Mouse (Mus musculus): ENCODE measurements around the gene Lmntd2. TPM values are rescaled to one million over a fixed set of nuclear protein-coding genes. Genes with fewer than 3 reads are reported as not detected.

Lmntd2 gene
- polyA plus RNA-seq, 1 experiment from 2014 or later = 3.4 TPM

DNA sequence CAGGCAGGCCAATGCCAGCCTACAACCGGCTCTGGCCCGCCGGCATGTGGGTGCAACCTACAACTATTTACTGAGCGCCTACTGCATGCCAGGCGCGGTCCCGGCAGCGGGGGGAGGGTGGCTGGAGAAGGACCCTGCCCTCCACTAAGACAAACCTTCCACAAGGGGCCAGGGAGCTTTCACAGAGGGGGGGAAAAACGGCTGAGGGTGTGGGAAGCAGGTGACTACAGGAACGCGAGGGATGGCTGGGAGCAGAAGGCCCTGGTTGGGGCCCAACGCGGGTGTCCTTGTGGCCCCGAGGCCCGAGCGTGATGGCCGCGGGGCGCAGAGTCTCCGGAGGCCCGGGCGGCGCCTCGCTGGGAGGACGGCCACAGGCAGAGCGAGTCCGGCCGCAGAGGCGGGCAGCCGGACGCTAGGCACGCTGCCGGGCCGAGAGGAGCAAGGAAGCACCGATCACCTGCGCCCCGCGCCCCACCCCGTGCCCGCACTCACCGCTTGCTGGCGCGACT lies 20.5 kb downstream of the Lmntd2 start:
- no peaks in the 10 kb centered on the region for H3K27me3 ChIP-seq (ENCODE audit: poor library complexity, severe bottlenecking)
- under 1% methylated on average over 41 of the region's 43 CpGs for WGBS
- no peaks in the 10 kb centered on the region for H3K9me3 ChIP-seq
- peak overlapping the region; percentile 92 for H3K4me3 ChIP-seq
- peaks cover 46% of the 10 kb centered on the region for H3K36me3 ChIP-seq (replicated peaks)
- peak overlapping the region; percentile 94 for H3K27ac ChIP-seq
- H3K4me1 ChIP-seq = peaks cover 51% of the 10 kb centered on the region
- DNase-seq (ENCODE audit: extremely low spot score, low spot score) = peak; percentile 69

DNA sequence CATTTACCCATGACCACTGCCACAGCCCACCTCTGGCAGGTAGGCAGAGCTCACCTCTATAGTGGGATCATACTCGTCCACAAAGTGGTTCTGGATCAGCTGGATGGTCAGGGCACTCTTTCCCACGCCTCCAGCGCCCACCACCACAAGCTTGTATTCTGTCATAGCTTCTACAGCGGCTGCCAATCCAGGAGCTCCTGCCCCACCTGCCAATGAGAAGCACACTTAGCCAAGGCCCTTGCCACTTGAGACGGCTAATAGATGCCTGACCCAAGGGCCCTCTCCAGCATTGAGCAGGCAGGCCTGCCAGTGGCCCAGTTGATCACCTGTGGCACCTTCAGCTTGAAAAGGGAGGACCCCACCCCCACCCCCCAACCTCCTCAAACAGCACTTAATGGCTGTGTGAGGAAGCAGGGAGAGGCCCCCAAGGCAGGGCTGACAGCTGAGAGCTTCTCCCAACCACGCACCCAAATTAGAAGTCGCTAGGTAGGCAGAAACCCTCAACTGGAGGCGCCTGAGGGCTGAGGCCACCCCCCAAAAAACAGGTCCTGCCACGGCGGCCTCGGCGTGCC lies 21.0 kb downstream of the Lmntd2 start:
- Histone ChIP-seq H3K4me3 (peak overlapping the region; percentile 92), H3K9me3 (no peaks in the 10 kb centered on the region), H3K4me1 (peaks cover 51% of the 10 kb centered on the region), H3K27me3 (ENCODE audit: poor library complexity, severe bottlenecking) (no peaks in the 10 kb centered on the region), H3K36me3 (replicated peaks) (peaks cover 46% of the 10 kb centered on the region), H3K27ac (peak overlapping the region; percentile 94)
- DNase-seq (ENCODE audit: extremely low spot score, low spot score) = no peak
- WGBS = 30% methylated on average over 12 of the region's 12 CpGs

DNA sequence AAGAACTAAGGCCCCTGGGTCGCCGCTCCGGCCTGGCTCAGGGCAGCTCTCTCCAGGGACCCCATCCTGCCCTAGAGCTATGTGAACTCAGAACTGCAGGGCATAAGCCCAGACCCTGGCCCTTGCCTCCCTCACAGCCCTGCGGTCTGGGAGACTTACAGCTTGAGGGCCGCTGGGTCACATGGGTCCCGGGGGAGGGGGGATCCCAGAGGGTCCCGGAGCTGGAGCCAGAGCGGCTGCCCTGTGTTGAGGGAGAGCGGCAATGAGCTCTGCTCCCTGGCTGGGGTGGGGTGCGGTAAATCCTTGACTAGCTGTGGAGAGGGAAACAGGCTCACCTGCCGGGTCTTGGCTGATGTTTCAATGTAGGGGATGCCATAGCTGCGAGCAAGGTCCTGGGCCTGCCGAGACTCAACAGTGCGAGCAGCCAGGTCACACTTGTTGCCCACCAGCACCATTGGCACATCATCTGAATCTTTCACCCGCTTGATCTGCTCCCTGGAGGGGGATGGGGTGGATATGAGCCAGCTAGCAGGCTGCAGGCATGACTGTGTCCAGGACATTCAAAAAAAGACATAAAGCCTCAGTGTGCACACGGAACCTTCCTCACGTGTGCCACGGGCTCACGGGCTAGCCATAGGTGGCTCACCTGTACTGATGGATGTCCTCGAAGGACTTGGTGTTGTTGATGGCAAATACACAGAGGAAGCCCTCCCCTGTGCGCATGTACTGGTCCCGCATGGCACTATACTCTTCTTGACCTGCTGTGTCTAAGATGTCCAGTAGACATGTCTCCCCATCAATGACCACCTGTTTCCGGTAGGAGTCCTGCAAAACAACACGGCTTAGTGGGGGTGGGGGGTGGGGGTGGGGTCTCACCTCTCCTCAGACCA lies 21.8 kb downstream of the Lmntd2 start:
- peak overlapping the region; percentile 92 for H3K4me3 ChIP-seq
- DNase-seq (ENCODE audit: extremely low spot score, low spot score) = no peak
- WGBS = 91% methylated on average over 24 of the region's 24 CpGs

GRCm38 (mm10) chr7:141191036-141191435 lies 22.8 kb downstream of the Lmntd2 start:
- WGBS = 92% methylated on average over 14 of the region's 14 CpGs
- no peak for DNase-seq (ENCODE audit: extremely low spot score, low spot score)
- Histone ChIP-seq H3K27me3 (ENCODE audit: poor library complexity, severe bottlenecking) (no peaks in the 10 kb centered on the region), H3K27ac (no peak overlapping the region), H3K4me3 (no peak overlapping the region), H3K4me1 (peaks cover 44% of the 10 kb centered on the region), H3K36me3 (replicated peaks) (peaks cover 41% of the 10 kb centered on the region), H3K9me3 (no peaks in the 10 kb centered on the region)

More for the DNA sequence above, 21.8 kb downstream of the Lmntd2 start:
- Histone ChIP-seq H3K4me1 (peaks cover 48% of the 10 kb centered on the region), H3K27me3 (ENCODE audit: poor library complexity, severe bottlenecking) (no peaks in the 10 kb centered on the region), H3K9me3 (no peaks in the 10 kb centered on the region), H3K27ac (peak overlapping the region; percentile 94; the same call in 1 of the 2 replicates), H3K36me3 (replicated peaks) (peaks cover 41% of the 10 kb centered on the region)

- WGBS = 86% methylated on average over 3 of the region's 3 CpGs
- Histone ChIP-seq H3K27me3 (ENCODE audit: poor library complexity, severe bottlenecking) (no peaks in the 10 kb centered on the region), H3K4me3 (no peak overlapping the region), H3K9me3 (no peaks in the 10 kb centered on the region), H3K4me1 (peaks cover 35% of the 10 kb centered on the region), H3K27ac (no peak overlapping the region), H3K36me3 (replicated peaks) (peaks cover 41% of the 10 kb centered on the region)
- no peak for DNase-seq (ENCODE audit: extremely low spot score, low spot score)
Observed at GRCm38 (mm10) chr7:141190220-141190619, 23.7 kb downstream of the Lmntd2 start.

DNA sequence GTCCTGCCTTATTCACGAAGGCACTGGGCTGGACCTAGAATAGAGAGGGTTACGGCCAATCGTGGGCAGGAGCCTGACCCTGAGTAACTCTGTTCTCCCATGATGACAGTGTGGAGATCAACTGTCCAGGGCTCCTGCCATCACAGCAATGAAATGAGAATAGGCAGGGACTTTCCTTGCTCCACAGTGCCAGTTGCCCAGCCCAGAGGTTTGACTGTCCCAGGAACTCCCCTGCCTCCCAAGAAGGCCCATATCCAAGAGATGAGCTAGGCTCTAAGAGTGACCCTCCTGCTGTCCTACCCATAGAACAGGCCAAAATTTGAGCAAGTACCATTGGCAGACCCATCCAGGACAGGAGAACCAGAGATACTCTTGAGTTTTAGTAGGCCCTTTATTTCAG lies 25.1 kb downstream of the Lmntd2 start:
- Histone ChIP-seq H3K4me1 (peaks cover 26% of the 10 kb centered on the region), H3K27ac (no peak overlapping the region), H3K27me3 (ENCODE audit: poor library complexity, severe bottlenecking) (no peaks in the 10 kb centered on the region), H3K4me3 (no peak overlapping the region), H3K9me3 (no peaks in the 10 kb centered on the region), H3K36me3 (replicated peaks) (peaks cover 41% of the 10 kb centered on the region)
- no peak for DNase-seq (ENCODE audit: extremely low spot score, low spot score)
- 92% methylated on average over 3 of the region's 3 CpGs for WGBS

- no peak for DNase-seq (ENCODE audit: extremely low spot score, low spot score)
- Histone ChIP-seq H3K4me3 (no peak overlapping the region), H3K27me3 (ENCODE audit: poor library complexity, severe bottlenecking) (no peaks in the 10 kb centered on the region), H3K4me1 (peaks cover 22% of the 10 kb centered on the region), H3K9me3 (no peaks in the 10 kb centered on the region), H3K36me3 (replicated peaks) (peaks cover 41% of the 10 kb centered on the region), H3K27ac (no peak overlapping the region)
- WGBS = 88% methylated on average over 3 of the region's 3 CpGs
Observed at GRCm38 (mm10) chr7:141188194-141188593, 25.7 kb downstream of the Lmntd2 start.

- H3K4me3 ChIP-seq = peak overlapping the region; percentile 7; the same call in 1 of the 2 replicates
- no peaks in the 10 kb centered on the region for H3K9me3 ChIP-seq
- H3K4me1 ChIP-seq = peaks cover 22% of the 10 kb centered on the region
- H3K27me3 ChIP-seq (ENCODE audit: poor library complexity, severe bottlenecking) = no peaks in the 10 kb centered on the region; the same call in none of the 2 replicates
- DNase-seq (ENCODE audit: extremely low spot score, low spot score) = peak; percentile 88
- WGBS = 3% methylated on average over 8 of the region's 8 CpGs
- H3K36me3 ChIP-seq (replicated peaks) = no peaks in the 10 kb centered on the region
- no peak overlapping the region for H3K27ac ChIP-seq
Observed at GRCm38 (mm10) chr7:141176173-141176572, 37.7 kb downstream of the Lmntd2 start.

DNA sequence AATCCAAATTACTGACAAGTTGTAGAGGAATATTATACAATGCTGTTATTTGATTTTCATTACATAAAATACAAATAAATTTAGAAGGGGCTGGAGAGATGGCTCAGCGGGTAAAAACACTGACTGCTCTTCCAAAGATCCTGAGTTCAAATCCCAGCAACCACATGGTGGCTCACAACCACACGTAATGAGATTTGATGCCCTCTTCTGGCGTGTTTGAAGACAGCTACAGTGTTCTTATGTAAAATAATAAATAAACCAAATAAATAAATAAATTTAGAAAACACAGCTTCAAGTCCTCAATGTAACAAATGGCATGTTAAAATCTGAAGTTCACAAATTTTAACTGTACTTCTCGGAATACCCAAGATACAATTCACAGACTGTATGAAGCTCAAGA lies 38.8 kb downstream of the Lmntd2 start:
- WGBS = 82% methylated on average over 4 of the region's 4 CpGs
- DNase-seq (ENCODE audit: extremely low spot score, low spot score) = no peak
- Histone ChIP-seq H3K27me3 (ENCODE audit: poor library complexity, severe bottlenecking) (no peaks in the 10 kb centered on the region; the same call in none of the 2 replicates), H3K27ac (no peak overlapping the region), H3K36me3 (replicated peaks) (no peaks in the 10 kb centered on the region), H3K4me3 (no peak overlapping the region), H3K4me1 (peaks cover 22% of the 10 kb centered on the region), H3K9me3 (no peaks in the 10 kb centered on the region)

DNA sequence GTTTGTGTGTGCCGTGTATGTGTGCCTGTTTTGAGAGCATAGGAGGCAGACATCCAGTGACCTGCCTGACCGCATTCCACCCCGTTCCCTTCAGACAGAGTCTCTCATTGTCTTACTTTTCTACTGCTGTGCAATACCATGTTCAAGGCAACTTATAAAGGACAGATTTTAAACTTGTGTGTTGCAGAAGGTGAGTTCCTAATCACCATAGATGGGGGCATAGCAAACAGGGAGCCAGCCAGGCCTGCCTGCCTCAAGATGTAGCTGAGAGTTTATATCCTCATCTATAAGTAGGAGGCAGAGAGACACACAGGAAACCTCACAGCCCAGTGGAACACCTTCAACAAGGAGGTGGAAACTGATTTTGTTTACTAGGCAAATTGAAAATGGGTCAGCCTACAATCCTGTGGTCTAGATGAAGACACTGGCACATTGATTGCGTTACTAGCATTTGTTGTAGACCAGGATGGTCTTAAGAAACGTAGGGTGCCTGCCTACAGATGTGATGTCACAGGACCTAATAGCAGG lies 40.5 kb downstream of the Lmntd2 start:
- peaks cover 9% of the 10 kb centered on the region for H3K27me3 ChIP-seq (ENCODE audit: poor library complexity, severe bottlenecking)
- H3K27ac ChIP-seq = peak overlapping the region; percentile 93
- WGBS = 90% methylated on average over 5 of the region's 5 CpGs
- peaks cover 30% of the 10 kb centered on the region for H3K4me1 ChIP-seq
- DNase-seq (ENCODE audit: extremely low spot score, low spot score) = no peak
- H3K36me3 ChIP-seq (replicated peaks) = no peaks in the 10 kb centered on the region
- no peaks in the 10 kb centered on the region for H3K9me3 ChIP-seq
- peak overlapping the region; percentile 59 for H3K4me3 ChIP-seq

DNA sequence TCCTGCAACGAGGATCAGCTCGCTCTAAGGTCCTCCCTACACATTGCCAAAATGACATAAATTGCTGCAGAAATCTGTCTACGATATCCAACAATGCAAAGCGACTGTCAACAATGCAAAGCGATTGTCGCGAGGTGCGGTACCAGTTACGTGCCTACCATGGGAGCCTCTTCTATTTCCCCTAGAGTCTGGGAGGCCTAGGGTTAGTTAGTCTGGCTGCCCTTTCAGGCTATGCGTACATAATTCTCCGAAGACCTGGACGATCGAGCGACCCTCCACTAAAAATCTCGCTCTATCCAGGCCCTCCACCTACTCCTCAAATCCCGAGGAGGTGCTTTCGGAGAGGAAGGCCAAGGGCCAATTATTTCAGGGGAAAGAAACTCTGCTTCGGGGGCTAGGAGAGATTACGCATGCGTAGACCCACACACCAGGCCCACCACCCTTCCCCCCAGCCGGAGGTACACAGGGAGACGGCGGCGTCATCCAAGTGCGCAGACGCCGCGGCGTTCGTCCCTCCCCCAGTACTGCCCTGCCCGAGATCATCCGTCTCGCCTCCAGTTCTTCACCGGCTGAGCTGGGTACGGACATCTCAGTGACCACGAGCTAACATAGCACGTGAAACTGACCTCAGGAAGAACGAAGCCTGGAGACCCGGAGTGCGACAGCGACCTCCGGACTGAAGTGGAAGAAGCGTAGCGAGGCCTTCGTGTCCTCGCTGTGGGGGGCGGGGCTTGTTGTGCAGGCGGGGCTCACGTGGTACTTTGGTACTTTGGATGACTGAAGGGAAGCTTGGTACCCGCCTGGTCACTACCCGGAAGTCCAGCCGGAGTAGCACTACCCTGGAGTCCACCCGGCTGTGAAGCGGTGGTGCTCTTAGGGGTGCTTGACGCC lies 41.5 kb downstream of the Lmntd2 start, which contains the start of gene Rnh1:
Gene Rnh1, minus strand, starts transcription at position 742 of the 891 bp plus-strand sequence.
- H3K4me1 ChIP-seq = peaks cover 40% of the 10 kb centered on the region
- peaks cover 9% of the 10 kb centered on the region for H3K27me3 ChIP-seq (ENCODE audit: poor library complexity, severe bottlenecking)
- peak within 1 kb of the TSS; percentile 93 for H3K27ac ChIP-seq
- peak; percentile 93 for DNase-seq (ENCODE audit: extremely low spot score, low spot score)
- H3K36me3 ChIP-seq (replicated peaks) = no peaks in the 10 kb centered on the region
- peak within 1 kb of the TSS; percentile 59 for H3K4me3 ChIP-seq
- no peaks in the 10 kb centered on the region for H3K9me3 ChIP-seq
- 4% methylated on average over 55 of the region's 55 CpGs for WGBS

GRCm38 (mm10) chr7:141169866-141170265 lies 44.0 kb downstream of the Lmntd2 start:
- no peak for DNase-seq (ENCODE audit: extremely low spot score, low spot score)
- H3K9me3 ChIP-seq = no peaks in the 10 kb centered on the region
- H3K27me3 ChIP-seq (ENCODE audit: poor library complexity, severe bottlenecking) = 0 out of 2 replicates have a peak, but pooled peaks cover 9% of the 10 kb centered on the region

More at GRCm38 (mm10) chr7:141169866-141170265, 44.0 kb downstream of the Lmntd2 start:
- Histone ChIP-seq H3K4me1 (peaks cover 42% of the 10 kb centered on the region), H3K27ac (no peak overlapping the region), H3K4me3 (no peak overlapping the region), H3K36me3 (replicated peaks) (peaks cover 12% of the 10 kb centered on the region)
